Mouse (Mus musculus) layer of hippocampus, adult 11-12 months (tissue): ENCODE results near the gene Tekt3.
A peak's percentile ranks its signal among the peaks of the same experiment; 100 is the strongest.

Experiments
- DNase-seq: peaks from one replicate; pipeline ENCODE4 v3.0.0; 2022; ENCODE audit warnings: low spot score

Gene Tekt3

GRCm38 (mm10) chr11:63125832-63126456 is 64.5 kb downstream of the Tekt3 start:
- no peak for DNase-seq

- DNase-seq: no peak
Measured at GRCm38 (mm10) chr11:63126976-63127375, 65.5 kb downstream of the Tekt3 start.

DNA sequence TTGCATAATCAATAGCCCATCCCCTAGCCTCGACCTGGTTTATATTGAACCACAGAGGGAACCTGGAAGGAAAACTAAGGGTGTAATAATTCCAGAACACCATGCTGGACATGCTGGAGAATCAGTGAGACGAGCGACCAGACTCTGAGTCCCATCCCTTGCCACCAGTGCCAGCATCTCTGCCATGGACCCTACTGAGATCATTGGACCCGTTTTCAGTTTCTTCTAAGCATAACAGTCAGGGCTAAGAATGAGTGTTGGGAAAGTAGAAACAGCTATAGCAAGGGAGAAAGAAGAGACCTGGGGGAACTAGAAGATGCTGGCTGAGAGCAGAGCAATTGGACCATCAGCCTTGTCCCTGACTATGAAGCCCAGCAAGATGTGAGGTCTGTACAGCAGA is 66.1 kb downstream of the Tekt3 start:
- DNase-seq: no peak

GRCm38 (mm10) chr11:63128784-63129183 is 67.3 kb downstream of the Tekt3 start, which contains the start of gene Pmp22:
Gene Pmp22, plus strand, starts transcription at chr11:63128982.
- no peak for DNase-seq

DNA sequence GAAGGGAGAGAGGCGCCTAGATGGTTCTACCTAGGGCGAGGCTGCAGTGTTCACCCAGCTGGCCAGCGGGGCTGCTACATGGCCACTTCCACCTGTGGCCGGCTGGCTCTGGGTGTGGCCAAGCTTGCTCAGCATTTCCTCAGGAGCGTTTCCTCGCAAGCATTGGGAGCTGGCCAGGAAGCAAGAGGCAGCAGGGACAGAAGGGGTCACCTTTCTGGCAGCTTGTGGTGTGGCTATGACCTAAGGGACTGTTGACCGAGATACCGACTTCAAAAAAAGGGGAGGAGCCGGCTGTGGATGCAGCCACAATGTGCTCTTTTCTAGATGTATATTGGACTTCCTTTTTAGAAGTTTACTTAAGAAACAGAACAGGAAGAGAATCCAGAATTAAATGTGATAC is 67.9 kb downstream of the Tekt3 start:
- DNase-seq: no peak

- DNase-seq: no peak
Measured at GRCm38 (mm10) chr11:63129840-63130239, 68.4 kb downstream of the Tekt3 start.

- DNase-seq: peak; percentile 38
Measured at GRCm38 (mm10) chr11:63130497-63130896, 69.0 kb downstream of the Tekt3 start.

DNA sequence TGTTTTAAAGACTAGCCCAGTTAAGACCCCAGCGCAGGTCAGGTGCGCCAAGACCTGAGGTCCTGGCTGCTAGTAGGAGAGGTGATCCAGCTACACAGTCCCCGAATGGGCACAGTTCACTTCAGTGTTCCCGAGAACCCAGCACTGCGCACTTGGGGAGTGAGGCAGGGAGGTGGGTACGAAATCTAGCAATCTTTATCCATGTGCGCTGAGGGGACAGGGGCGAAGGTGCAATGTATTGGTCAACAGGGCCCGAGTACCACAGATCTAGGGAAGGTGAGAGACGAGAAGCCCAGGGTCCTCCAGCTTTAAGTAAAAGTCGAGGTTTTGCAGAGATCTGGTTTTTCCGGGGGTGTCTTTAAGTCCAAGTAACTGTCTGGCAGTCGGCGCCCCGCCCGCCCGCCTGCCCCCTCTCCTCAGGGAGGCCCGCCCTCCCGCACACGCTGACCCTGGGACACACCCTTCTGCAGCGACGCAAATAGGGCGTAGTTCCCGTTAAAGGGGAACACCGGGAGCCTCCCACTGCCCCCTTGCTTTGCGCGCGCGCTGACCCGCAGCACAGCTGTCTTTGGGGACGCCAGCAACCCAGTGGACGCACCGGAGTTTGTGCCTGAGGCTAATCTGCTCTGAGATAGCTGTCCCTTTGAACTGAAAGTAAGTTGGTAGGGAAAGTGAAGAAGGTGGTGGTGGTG is 69.7 kb downstream of the Tekt3 start:
- no peak for DNase-seq

GRCm38 (mm10) chr11:63131693-63132040 is 70.2 kb downstream of the Tekt3 start:
- no peak for DNase-seq

DNA sequence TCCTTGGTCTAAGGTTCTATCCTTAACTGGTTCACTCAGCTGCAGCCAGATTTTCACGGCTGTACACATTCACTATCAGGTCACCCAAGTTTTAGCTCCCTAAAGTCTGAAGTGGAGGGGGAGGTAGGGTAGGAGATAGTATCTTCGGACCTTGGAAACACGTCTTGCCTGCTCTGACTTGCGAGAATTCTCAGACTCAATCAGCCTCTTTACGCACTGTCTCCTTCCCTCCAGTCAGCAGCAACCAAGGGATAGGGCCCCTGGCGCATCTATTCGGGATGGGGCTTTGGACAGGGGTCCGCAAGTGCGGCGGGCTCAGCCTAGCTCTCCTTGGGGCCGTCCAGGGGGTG is 70.7 kb downstream of the Tekt3 start:
- DNase-seq: no peak

- DNase-seq: peak; percentile 74
Measured at GRCm38 (mm10) chr11:63132501-63133435, 71.3 kb downstream of the Tekt3 start.

DNA sequence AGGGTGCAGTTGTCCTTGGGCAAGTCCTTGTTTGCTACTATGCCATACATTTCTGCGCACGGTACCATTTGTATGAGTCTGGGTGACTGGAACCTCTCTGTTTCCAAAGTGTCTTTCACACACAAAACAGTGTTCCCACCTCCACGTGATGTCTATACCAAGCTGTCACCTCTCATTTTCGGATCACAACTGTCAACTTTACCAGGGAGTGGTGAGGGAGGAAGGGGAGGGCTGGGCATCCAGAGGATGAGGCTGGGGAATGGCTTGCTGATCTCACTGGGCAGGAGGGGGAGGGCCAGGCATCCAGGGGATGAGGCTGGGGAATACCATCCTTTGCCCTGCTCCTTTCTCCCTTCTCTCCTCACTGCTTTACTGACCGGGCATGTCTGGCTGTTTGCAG is 72.6 kb downstream of the Tekt3 start:
- DNase-seq: no peak

DNA sequence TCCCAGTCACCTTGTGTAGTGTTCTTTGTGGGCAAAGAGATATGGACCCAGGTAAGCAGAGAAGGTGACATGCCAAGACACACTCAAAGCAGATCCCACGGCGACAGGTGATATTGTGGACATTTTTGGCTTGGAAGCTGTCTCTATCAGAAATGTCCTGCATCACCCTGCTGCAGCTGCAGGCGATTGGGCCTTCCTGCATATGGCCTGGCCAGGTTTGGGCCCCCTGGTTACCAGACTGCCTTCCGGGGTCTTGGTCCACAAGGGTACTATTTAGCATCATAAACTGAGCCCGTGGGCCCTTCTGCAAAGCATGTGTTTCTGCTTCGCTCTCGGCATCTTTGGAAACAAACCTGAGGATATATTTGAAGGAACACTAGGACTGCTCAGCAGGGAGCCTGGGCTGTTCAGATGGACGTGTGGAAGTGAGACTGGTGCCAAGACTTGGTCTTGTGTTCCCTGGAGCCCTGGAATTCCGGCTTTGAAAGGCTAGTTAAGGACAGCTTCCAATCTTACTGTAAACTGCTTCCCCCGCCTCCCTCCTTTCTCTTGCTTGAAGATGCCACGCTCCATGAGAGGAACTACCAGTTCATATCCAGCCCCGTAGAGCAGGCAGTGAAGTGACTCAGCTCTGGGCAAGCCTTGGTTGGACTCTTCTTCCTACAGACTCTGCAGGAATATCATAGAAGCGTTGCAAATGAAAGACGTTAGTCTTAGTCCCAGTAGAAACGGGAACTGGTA is 73.5 kb downstream of the Tekt3 start:
- DNase-seq: no peak

GRCm38 (mm10) chr11:63135622-63136021 is 74.2 kb downstream of the Tekt3 start:
- DNase-seq: peak; percentile 96

- DNase-seq: peak; percentile 56
Measured at GRCm38 (mm10) chr11:63136205-63136604, 74.8 kb downstream of the Tekt3 start.

GRCm38 (mm10) chr11:63136836-63137416 is 75.5 kb downstream of the Tekt3 start:
- no peak for DNase-seq

DNA sequence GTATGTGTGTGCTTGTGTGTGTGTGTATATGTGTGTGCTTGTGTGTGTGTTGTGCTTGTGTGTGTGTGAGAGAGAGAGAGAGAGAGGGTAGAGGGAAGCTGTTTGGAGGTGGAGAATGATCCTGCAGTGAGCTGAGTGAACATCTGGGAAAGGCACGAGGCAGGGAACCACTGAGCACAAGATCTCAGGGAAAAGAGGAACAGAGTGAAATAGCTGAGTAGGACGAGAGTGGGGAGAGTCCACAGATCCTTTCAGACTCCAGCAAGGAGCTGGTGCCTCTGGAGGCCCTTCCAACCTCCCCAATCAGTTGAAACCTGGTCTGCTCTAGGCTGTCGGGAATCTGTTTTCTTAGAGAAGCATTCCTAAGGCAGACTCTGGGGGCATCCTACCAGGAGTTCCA is 77.3 kb downstream of the Tekt3 start:
- no peak for DNase-seq

DNA sequence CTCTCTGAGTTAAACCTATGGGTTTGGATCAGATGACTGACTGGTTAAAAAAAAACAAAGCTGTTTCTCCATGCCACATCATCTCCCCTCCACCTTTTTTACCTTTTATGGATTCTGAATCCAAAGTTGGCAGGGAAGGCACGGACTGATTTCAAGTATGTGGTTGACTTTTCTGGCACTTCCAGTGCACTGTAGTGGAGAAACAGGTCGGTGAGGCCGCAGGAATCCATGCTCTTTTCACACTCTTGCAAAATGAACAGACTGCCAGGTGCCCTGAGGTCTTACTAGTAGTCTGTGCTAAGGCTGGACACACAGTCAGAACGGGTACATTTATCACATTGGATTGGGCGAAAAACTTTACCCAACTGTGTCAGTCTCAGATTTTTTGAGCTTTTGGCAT is 80.9 kb downstream of the Tekt3 start:
- no peak for DNase-seq

- DNase-seq: no peak
Measured at GRCm38 (mm10) chr11:63142816-63143215, 81.4 kb downstream of the Tekt3 start.

- no peak for DNase-seq
Measured at GRCm38 (mm10) chr11:63143486-63143885, 82.0 kb downstream of the Tekt3 start.
